Mouse (Mus musculus) midbrain, postnatal 0 days (tissue): ENCODE measurements around the gene Bhlha9. TPM values are rescaled to one million over a fixed set of nuclear protein-coding genes. Genes with fewer than 3 reads are reported as not detected.
A peak's percentile ranks its signal among the peaks of the same experiment; 100 is the strongest.

Experiments used
- ATAC-seq: fragments of 200-750 bp; cut with Nextera tagmentation; 2 replicates; pipeline ENCODE4 v1.8.0; 2017; ENCODE audit warnings: moderate number of reproducible peaks, mild to moderate bottlenecking, moderate TSS enrichment, moderate library complexity; ENCODE audit not compliant: low FRiP score
- DNase-seq: peaks from one replicate; pipeline ENCODE4 v3.0.0-alpha.2; 2015; ENCODE audit warnings: low spot score
- H3K27ac ChIP-seq: fragments of 300-500 bp; sonication (generic); 2 replicates; pipeline ENCODE4 v1.5.1; 2014; ENCODE audit warnings: low read depth, mild to moderate bottlenecking, low read length, mixed read lengths
- H3K27me3 ChIP-seq: fragments of 300-500 bp; sonication (generic); 2 replicates; pipeline ENCODE4 v1.6.1; 2014; ENCODE audit warnings: low read length, control low read depth, mixed read lengths; ENCODE audit not compliant: insufficient read depth
- H3K36me3 ChIP-seq: fragments of 300-500 bp; sonication (generic); 2 replicates; pipeline ENCODE4 v1.6.1; 2014; ENCODE audit warnings: low read length, control low read depth, mixed read lengths; ENCODE audit not compliant: insufficient read depth
- H3K4me1 ChIP-seq: fragments of 300-500 bp; sonication (generic); 2 replicates; pipeline ENCODE4 v1.6.1; 2014; ENCODE audit warnings: mild to moderate bottlenecking, control low read depth, antibody characterized with exemption, low read length, mixed read lengths; ENCODE audit not compliant: insufficient read depth
- H3K4me2 ChIP-seq: fragments of 300-500 bp; sonication (generic); 2 replicates; pipeline ENCODE4 v1.6.1; 2014; ENCODE audit warnings: low read depth, mild to moderate bottlenecking, low read length, mixed read lengths; ENCODE audit not compliant: poor library complexity, severe bottlenecking
- H3K4me3 ChIP-seq: fragments of 300-500 bp; sonication (generic); 2 replicates; pipeline ENCODE4 v1.5.1; 2014; ENCODE audit warnings: low read depth, mild to moderate bottlenecking, low read length, moderate library complexity
- H3K9ac ChIP-seq: fragments of 300-500 bp; sonication (generic); replicated peaks from 2 replicates; pipeline ENCODE4 v1.6.1; 2014; ENCODE audit warnings: mild to moderate bottlenecking, low read length, moderate library complexity, mixed read lengths; ENCODE audit not compliant: poor library complexity, severe bottlenecking
- H3K9me3 ChIP-seq: fragments of 300-500 bp; sonication (generic); 2 replicates; pipeline ENCODE4 v1.6.1; 2016; ENCODE audit warnings: low read length, control low read depth
- CTCF ChIP-seq: IDR thresholded peaks from 2 replicates; pipeline ENCODE4 v1.5.1; 2016; ENCODE audit warnings: antibody characterized with exemption, mild to moderate bottlenecking
- WGBS: fragments of 180-500 bp; shearing (Covaris S2); extraction: QIAGEN DNeasy Blood & Tissue Kit; methylation state at CpG from one replicate; pipeline ENCODE4 v1.1.7; 2014; 5-methylcytosine and 5-hydroxymethylcytosine counted together
- polyA plus RNA-seq: library from polyadenylated mRNA; unstranded; fragments of >200 nt; fragmentation: Nextera tagmentation; extraction: Ambion mirVana; gene quantifications from 2 replicates; pipeline ENCODE4 v1.2.1, GENCODE M21; 2015
- total RNA-seq: library from RNA; depleted of rRNA; stranded (reverse); fragments of >200 nt; gene quantifications from 2 replicates; pipeline ENCODE4 v1.2.3, GENCODE M21; 2014

The Bhlha9 gene
- total and polyA plus RNA-seq, 2 experiments from 2014 or later: 1.9 to 4.9 TPM

- Histone ChIP-seq H3K9ac (no peak overlapping the region), H3K4me2 (no peak overlapping the region), H3K4me1 (no peaks in the 10 kb centered on the region), H3K9me3 (no peaks in the 10 kb centered on the region), H3K36me3 (no peaks in the 10 kb centered on the region), H3K27me3 (no peaks in the 10 kb centered on the region), H3K4me3 (no peak overlapping the region), H3K27ac (no peak overlapping the region)
- no peak for DNase-seq
- 74% methylated on average over 5 of the region's 5 CpGs for WGBS
- TF ChIP-seq CTCF: no peak
- no peak for ATAC-seq
Observed at GRCm38 (mm10) chr11:76628613-76629012, 43.7 kb upstream of the Bhlha9 start.

GRCm38 (mm10) chr11:76630023-76630422, 42.2 kb upstream of the Bhlha9 start:
- H3K9ac ChIP-seq: no peak overlapping the region

GRCm38 (mm10) chr11:76630487-76630886, 41.8 kb upstream of the Bhlha9 start:
- Histone ChIP-seq H3K4me2 (no peak overlapping the region), H3K27ac (no peak overlapping the region), H3K4me1 (no peaks in the 10 kb centered on the region), H3K36me3 (no peaks in the 10 kb centered on the region), H3K27me3 (no peaks in the 10 kb centered on the region), H3K9me3 (no peaks in the 10 kb centered on the region), H3K4me3 (no peak overlapping the region), H3K9ac (no peak overlapping the region)
- WGBS: 83% methylated on average over 5 of the region's 5 CpGs
- DNase-seq (no peak), ATAC-seq (no peak)
- no peak for TF ChIP-seq CTCF

More at GRCm38 (mm10) chr11:76630023-76630422, 42.2 kb upstream of the Bhlha9 start:
- WGBS: 37% methylated on average over 2 of the region's 2 CpGs
- no peak for TF ChIP-seq CTCF
- Histone ChIP-seq H3K4me1 (no peaks in the 10 kb centered on the region), H3K27me3 (no peaks in the 10 kb centered on the region), H3K9me3 (no peaks in the 10 kb centered on the region), H3K4me2 (no peak overlapping the region), H3K36me3 (no peaks in the 10 kb centered on the region), H3K4me3 (no peak overlapping the region), H3K27ac (no peak overlapping the region)
- no peak for DNase-seq
- ATAC-seq: no peak

GRCm38 (mm10) chr11:76639269-76639985, 32.8 kb upstream of the Bhlha9 start:
- TF ChIP-seq CTCF: no peak
- Histone ChIP-seq H3K36me3 (no peaks in the 10 kb centered on the region), H3K4me3 (no peak overlapping the region), H3K9ac (no peak overlapping the region), H3K4me2 (no peak overlapping the region), H3K4me1 (no peaks in the 10 kb centered on the region), H3K9me3 (no peaks in the 10 kb centered on the region), H3K27ac (no peak overlapping the region), H3K27me3 (no peaks in the 10 kb centered on the region)
- ATAC-seq: no peak
- DNase-seq: peak; percentile 67
- WGBS: 75% methylated on average over 17 of the region's 17 CpGs

GRCm38 (mm10) chr11:76640231-76640630, 32.0 kb upstream of the Bhlha9 start:
- no peaks in the 10 kb centered on the region for H3K9me3 ChIP-seq
- no peaks in the 10 kb centered on the region for H3K36me3 ChIP-seq
- no peak overlapping the region for H3K4me2 ChIP-seq
- no peak overlapping the region for H3K4me3 ChIP-seq
- no peak for ATAC-seq
- H3K27ac ChIP-seq: no peak overlapping the region
- 73% methylated on average over 4 of the region's 4 CpGs for WGBS
- TF ChIP-seq CTCF: no peak
- H3K27me3 ChIP-seq: no peaks in the 10 kb centered on the region
- no peak overlapping the region for H3K9ac ChIP-seq
- no peaks in the 10 kb centered on the region for H3K4me1 ChIP-seq
- no peak for DNase-seq

- H3K4me2 ChIP-seq: no peak overlapping the region
- ATAC-seq: no peak
- no peaks in the 10 kb centered on the region for H3K9me3 ChIP-seq
- DNase-seq: peak; percentile 48
- no peak overlapping the region for H3K4me3 ChIP-seq
- no peak for TF ChIP-seq CTCF
- H3K36me3 ChIP-seq: no peaks in the 10 kb centered on the region
- no peaks in the 10 kb centered on the region for H3K27me3 ChIP-seq
- H3K27ac ChIP-seq: no peak overlapping the region
- no peak overlapping the region for H3K9ac ChIP-seq
- no peaks in the 10 kb centered on the region for H3K4me1 ChIP-seq
- 35% methylated on average over 6 of the region's 6 CpGs for WGBS
Observed at GRCm38 (mm10) chr11:76644257-76644656, 28.0 kb upstream of the Bhlha9 start.
